Mouse (Mus musculus): ENCODE data around the gene Dpep3. TPM values are rescaled to one million over a fixed set of nuclear protein-coding genes. Genes with fewer than 3 reads are reported as not detected.
"Not testable (repeated sequence)": the region's sequence is repeated elsewhere in the genome, so short reads cannot be mapped to it uniquely, and the experiment has no call there.

Dpep3 gene
- polyA plus RNA-seq, 1 experiment from 2014 or later = not detected

DNA sequence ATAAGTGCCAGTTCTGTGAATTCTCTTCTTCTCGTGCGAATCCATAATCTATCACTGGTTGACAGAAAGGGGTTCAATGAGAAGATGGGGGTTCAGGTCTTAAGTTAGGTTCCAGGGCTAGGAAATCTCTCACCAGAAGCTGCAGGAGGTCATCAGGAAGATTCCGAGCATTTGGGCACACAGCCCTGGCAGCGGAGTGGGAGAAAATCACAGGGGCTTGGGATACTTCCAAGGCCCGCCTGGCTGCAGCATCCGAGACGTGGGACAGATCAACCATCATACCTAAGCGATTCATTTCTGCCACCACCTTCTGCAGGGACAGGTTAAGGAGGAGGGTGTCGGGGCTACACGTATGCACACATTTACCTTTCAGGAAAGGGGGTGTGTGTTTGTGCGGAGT lies 9.3 kb upstream of the Dpep3 start:
- H3K27me3 ChIP-seq (ENCODE audit: insufficient read depth, low read length) = no peaks in the 10 kb centered on the region
- no peak overlapping the region for H3K4me3 ChIP-seq (ENCODE audit: low read length)
- no peaks in the 10 kb centered on the region for H3K9me3 ChIP-seq (ENCODE audit: low read length)
- ATAC-seq (ENCODE audit: low FRiP score, low TSS enrichment) = no peak
- 85% methylated on average over 11 of the region's 11 CpGs for WGBS
- H3K4me1 ChIP-seq (ENCODE audit: insufficient read depth, low read length) = 0 out of 2 replicates have a peak, but pooled peaks cover 2% of the 10 kb centered on the region
- no peak overlapping the region for H3K4me2 ChIP-seq (replicated peaks; ENCODE audit: low read depth, low read length)
- H3K36me3 ChIP-seq (ENCODE audit: insufficient read depth, low read length) = no peaks in the 10 kb centered on the region
- H3K9ac ChIP-seq (replicated peaks; ENCODE audit: low read length) = no peak overlapping the region
- H3K27ac ChIP-seq (ENCODE audit: low read length) = no peak overlapping the region

DNA sequence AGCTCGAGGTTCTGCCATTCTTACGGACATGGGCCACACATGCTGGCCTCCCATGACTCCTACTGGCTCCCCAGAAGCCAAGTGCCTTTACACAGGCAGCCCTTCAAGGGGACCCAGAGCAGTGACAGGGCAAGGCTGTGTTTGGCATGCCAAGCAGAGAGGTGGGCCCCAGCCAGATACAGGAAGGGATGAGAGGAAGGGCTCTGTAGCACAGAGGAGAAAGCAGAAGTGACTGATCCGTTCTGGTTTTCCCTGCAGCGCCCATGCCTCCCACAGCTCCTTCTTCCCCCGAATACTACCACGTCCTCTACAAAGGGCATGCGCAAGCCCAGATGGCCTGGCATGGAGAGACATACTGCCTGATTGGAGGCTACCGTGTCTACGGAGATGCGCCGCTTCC lies 4.2 kb upstream of the Dpep3 start:
- not testable (repeated sequence) for ATAC-seq (ENCODE audit: low FRiP score, low TSS enrichment); H3K4me1 ChIP-seq (ENCODE audit: insufficient read depth, low read length); H3K9ac ChIP-seq (replicated peaks; ENCODE audit: low read length); H3K27ac ChIP-seq (ENCODE audit: low read length); H3K9me3 ChIP-seq (ENCODE audit: low read length); H3K4me2 ChIP-seq (replicated peaks; ENCODE audit: low read depth, low read length); H3K4me3 ChIP-seq (ENCODE audit: low read length); H3K36me3 ChIP-seq (ENCODE audit: insufficient read depth, low read length); H3K27me3 ChIP-seq (ENCODE audit: insufficient read depth, low read length)
- 83% methylated on average over 11 of the region's 11 CpGs for WGBS

DNA sequence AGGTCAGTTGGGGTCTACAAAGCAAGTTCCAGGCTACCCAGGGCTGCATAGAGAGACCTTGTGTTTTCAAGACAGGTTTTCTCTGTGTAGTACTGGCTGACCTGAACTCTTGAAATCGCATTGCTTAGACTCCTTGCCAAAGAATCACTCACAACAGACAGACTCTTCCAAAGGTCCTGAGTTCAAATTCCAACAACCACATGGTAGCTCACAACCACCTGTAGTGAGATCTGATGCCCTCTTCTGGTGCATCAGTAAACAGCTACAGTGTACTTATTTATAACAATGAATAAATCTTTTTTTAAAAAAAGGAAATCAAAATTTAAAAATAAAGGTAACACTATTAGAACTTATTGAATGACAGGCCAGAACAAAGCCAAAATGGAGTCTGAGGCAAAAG lies 1.9 kb upstream of the Dpep3 start:
- H3K9ac ChIP-seq (replicated peaks; ENCODE audit: low read length) = no peak overlapping the region
- no peaks in the 10 kb centered on the region for H3K4me1 ChIP-seq (ENCODE audit: insufficient read depth, low read length)
- no peak overlapping the region for H3K4me2 ChIP-seq (replicated peaks; ENCODE audit: low read depth, low read length)
- 93% methylated on average over 1 of the region's 1 CpGs for WGBS
- no peak overlapping the region for H3K27ac ChIP-seq (ENCODE audit: low read length)
- no peak overlapping the region for H3K4me3 ChIP-seq (ENCODE audit: low read length)
- H3K36me3 ChIP-seq (ENCODE audit: insufficient read depth, low read length) = no peaks in the 10 kb centered on the region
- ATAC-seq (ENCODE audit: low FRiP score, low TSS enrichment) = no peak
- no peaks in the 10 kb centered on the region for H3K9me3 ChIP-seq (ENCODE audit: low read length)
- no peaks in the 10 kb centered on the region for H3K27me3 ChIP-seq (ENCODE audit: insufficient read depth, low read length)

DNA sequence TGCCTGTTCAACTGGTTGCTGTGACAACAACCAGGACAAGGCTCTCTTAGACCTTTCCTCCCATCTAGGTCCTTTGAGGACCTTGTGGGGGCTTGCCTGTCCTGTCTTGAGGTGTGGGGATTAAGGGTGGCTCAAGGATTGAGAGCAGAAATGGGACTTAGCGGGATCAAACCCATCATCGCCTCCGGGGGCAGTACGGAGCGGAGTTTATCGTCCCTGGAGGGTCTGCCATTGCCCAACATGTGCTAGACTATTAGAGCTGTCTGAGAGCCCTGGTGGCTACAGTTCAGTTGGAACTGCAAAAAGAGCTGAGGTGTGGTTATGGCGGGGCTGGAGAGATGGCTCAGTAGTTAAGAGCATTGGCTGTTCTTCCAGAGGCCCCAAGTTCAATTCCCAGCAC lies 3.9 kb downstream of the Dpep3 start:
- Histone ChIP-seq H3K4me1 (ENCODE audit: insufficient read depth, low read length) (no peaks in the 10 kb centered on the region), H3K9me3 (ENCODE audit: low read length) (no peaks in the 10 kb centered on the region), H3K27me3 (ENCODE audit: insufficient read depth, low read length) (no peaks in the 10 kb centered on the region), H3K27ac (ENCODE audit: low read length) (no peak overlapping the region), H3K9ac (replicated peaks; ENCODE audit: low read length) (no peak overlapping the region), H3K36me3 (ENCODE audit: insufficient read depth, low read length) (no peaks in the 10 kb centered on the region), H3K4me3 (ENCODE audit: low read length) (no peak overlapping the region), H3K4me2 (replicated peaks; ENCODE audit: low read depth, low read length) (no peak overlapping the region)
- no peak for ATAC-seq (ENCODE audit: low FRiP score, low TSS enrichment)
- whole genome bisulfite sequencing = 63% methylated on average over 7 of the region's 7 CpGs

DNA sequence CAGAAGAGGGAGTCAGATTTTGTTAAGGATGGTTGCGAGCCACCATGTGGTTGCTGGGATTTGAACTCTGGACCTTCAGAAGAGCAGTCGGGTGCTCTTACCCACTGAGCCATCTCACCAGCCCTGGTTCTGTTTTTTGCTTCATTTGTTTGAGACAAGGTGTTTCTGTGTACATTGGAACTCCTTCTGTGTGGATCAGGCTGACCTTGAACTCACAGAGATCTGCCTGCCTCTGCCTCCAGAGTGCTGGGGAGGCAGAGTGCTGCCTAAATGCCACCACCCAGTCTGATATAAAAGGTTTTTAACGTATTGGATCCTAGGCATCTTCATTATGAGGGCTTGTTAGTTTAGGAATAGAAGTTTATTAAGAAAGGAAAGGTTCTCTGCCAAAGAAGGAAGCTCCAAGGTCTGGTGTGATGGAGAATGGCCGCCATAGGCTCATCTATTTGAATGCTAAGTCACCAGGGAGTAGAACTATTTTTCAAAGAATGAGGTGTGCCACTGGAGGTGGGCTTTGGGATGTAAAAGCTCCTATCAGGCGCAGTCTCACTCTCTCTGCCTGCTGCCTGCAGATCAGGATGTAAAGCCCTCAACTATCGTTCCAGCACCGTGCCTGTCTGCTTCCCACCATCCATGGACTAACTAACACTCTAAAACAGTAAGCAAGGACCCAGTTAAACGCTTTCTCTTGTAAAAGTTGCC lies 8.1 kb downstream of the Dpep3 start:
- H3K4me3 ChIP-seq (ENCODE audit: low read length) = no peak overlapping the region
- ATAC-seq (ENCODE audit: low FRiP score, low TSS enrichment) = no peak
- no peak overlapping the region for H3K4me2 ChIP-seq (replicated peaks; ENCODE audit: low read depth, low read length)
- H3K9ac ChIP-seq (replicated peaks; ENCODE audit: low read length) = no peak overlapping the region
- H3K27ac ChIP-seq (ENCODE audit: low read length) = no peak overlapping the region
- no peaks in the 10 kb centered on the region for H3K36me3 ChIP-seq (ENCODE audit: insufficient read depth, low read length)
- whole genome bisulfite sequencing = 72% methylated on average over 8 of the region's 8 CpGs
- peaks cover 10% of the 10 kb centered on the region for H3K4me1 ChIP-seq (ENCODE audit: insufficient read depth, low read length)
- H3K27me3 ChIP-seq (ENCODE audit: insufficient read depth, low read length) = no peaks in the 10 kb centered on the region
- H3K9me3 ChIP-seq (ENCODE audit: low read length) = no peaks in the 10 kb centered on the region

DNA sequence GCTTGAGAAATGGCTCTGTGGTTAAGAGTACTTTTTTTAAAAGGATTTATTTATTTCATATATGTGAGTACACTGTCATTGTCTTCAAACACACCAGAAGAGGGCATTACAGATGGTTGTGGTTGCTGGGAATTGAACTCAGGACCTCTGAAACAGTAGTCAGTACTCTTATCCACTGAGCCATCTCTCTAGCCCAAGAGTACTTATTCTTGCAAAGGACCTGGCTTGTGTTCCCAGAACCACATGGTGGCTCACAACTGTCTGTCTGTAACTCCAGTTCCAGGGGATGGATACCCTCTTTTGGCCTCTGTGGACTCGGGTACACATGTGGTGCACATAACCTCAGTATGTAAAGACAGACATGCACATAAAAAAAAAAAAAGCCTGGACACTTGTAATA lies 9.9 kb downstream of the Dpep3 start:
- Histone ChIP-seq H3K27ac (ENCODE audit: low read length) (no peak overlapping the region), H3K9me3 (ENCODE audit: low read length) (no peaks in the 10 kb centered on the region), H3K27me3 (ENCODE audit: insufficient read depth, low read length) (no peaks in the 10 kb centered on the region), H3K4me1 (ENCODE audit: insufficient read depth, low read length) (peaks cover 22% of the 10 kb centered on the region), H3K4me2 (replicated peaks; ENCODE audit: low read depth, low read length) (no peak overlapping the region), H3K4me3 (ENCODE audit: low read length) (no peak overlapping the region), H3K36me3 (ENCODE audit: insufficient read depth, low read length) (no peaks in the 10 kb centered on the region), H3K9ac (replicated peaks; ENCODE audit: low read length) (no peak overlapping the region)
- ATAC-seq (ENCODE audit: low FRiP score, low TSS enrichment) = no peak
- 82% methylated on average over 1 of the region's 1 CpGs for WGBS

DNA sequence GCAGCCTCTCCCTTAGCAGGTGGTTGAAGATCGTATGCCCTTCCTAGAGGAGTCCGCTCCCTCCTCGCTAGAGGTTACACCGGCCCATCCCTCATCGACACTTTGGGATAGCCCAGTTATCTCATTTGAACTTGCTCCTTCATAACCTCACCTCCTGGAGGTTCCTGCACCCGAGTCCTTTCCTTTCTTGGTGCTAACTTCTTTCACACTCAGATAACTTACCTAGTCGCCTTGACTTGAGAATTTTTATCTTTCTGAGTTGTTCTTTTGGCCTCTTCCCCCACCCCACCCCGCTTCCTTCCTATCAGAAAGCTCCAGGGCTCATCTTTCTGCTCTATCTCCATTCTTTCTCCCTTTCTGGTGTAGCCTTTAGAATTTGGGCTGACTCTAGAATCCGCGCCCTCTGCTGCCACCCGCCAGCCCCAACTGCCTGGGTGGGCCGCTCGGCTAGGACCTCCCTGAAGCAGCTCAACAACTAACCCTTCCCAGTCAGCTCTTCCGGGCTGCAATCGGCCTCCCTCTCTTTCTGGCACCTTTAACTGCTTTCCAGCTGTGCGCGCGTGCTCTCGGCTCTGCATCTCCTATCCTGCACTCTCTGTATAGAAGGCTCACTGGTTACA lies 12.4 kb downstream of the Dpep3 start:
- Histone ChIP-seq H3K4me1 (ENCODE audit: insufficient read depth, low read length) (peaks cover 32% of the 10 kb centered on the region), H3K4me3 (ENCODE audit: low read length) (peak overlapping the region; percentile 77), H3K9me3 (ENCODE audit: low read length) (no peaks in the 10 kb centered on the region), H3K27ac (ENCODE audit: low read length) (peak overlapping the region; percentile 60; the same call in 1 of the 2 replicates), H3K36me3 (ENCODE audit: insufficient read depth, low read length) (no peaks in the 10 kb centered on the region), H3K27me3 (ENCODE audit: insufficient read depth, low read length) (no peaks in the 10 kb centered on the region), H3K4me2 (replicated peaks; ENCODE audit: low read depth, low read length) (peak overlapping the region; percentile 70), H3K9ac (replicated peaks; ENCODE audit: low read length) (peak overlapping the region; percentile 86; the same call in 1 of the 2 replicates)
- ATAC-seq (ENCODE audit: low FRiP score, low TSS enrichment) = peak; percentile 44
- 6% methylated on average over 19 of the region's 19 CpGs for WGBS

DNA sequence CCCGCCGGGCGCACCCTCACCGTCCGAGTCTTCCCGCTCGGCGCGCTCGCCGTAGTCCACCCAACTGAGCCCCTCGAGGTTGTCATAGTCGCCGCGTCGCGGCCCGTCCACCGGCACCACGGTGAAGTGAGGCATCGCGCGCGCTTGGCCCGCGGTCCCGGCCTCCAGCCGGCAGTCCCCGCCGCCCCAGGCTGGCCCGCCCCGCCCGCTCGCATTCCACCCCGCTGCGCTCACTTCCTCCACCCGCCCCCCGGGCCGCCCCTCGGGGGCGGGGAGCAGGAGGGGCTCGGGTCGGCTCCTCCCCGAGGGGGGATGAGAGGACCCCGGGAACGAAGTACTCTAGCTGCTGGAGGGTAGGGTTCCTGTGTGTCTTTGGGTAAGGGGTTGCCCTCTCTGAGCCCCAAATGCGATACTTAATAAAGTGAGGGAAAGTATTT lies 13.3 kb downstream of the Dpep3 start, which contains the start of gene Slc12a4:
Gene Slc12a4 (minus strand): TSS at position 193 of the 437 bp plus-strand sequence.
- no peaks in the 10 kb centered on the region for H3K9me3 ChIP-seq (ENCODE audit: low read length)
- peak; percentile 91 for ATAC-seq (ENCODE audit: low FRiP score, low TSS enrichment)
- H3K27ac ChIP-seq (ENCODE audit: low read length) = peak within 1 kb of the TSS; percentile 91
- peak within 1 kb of the TSS; percentile 70 for H3K4me2 ChIP-seq (replicated peaks; ENCODE audit: low read depth, low read length)
- no peaks in the 10 kb centered on the region for H3K27me3 ChIP-seq (ENCODE audit: insufficient read depth, low read length)
- peak within 1 kb of the TSS; percentile 77 for H3K4me3 ChIP-seq (ENCODE audit: low read length)
- H3K36me3 ChIP-seq (ENCODE audit: insufficient read depth, low read length) = no peaks in the 10 kb centered on the region
- peak within 1 kb of the TSS; percentile 86 for H3K9ac ChIP-seq (replicated peaks; ENCODE audit: low read length)
- 0% methylated on average over 41 of the region's 47 CpGs for WGBS
- H3K4me1 ChIP-seq (ENCODE audit: insufficient read depth, low read length) = peaks cover 32% of the 10 kb centered on the region

DNA sequence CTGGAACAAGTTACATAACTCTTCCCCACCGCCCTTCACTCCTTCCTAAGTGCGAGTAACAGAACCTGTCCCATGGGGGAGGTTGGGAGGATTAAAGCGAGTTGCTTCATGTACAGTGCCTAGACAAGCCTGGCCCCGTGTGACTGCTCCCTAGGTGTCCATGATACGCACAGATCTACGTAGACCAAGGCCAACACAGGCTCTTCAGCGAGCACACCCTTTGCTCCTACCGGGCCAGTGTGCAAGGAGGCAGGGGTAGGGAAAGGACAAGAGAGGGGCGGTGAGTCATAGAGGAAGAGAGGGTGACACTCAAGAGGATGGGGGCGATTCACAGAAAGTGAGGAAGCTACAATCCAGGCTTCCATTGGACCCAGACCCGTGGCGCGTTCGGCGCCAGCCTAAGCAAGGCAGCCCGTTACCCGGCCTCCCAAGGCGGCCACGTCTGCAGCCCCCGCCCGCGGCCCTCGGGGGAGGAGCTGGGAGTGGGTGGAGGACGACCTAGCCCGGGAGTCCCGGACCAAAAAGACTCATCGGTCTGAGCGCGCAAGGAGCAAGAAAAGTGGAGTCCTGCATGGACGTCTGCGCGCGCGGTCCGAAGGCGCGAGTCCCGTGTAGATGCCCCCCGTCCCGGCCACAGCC lies 13.8 kb downstream of the Dpep3 start:
- 1% methylated on average over 38 of the region's 40 CpGs for WGBS
- Histone ChIP-seq H3K4me3 (ENCODE audit: low read length) (peak overlapping the region; percentile 77), H3K9me3 (ENCODE audit: low read length) (no peaks in the 10 kb centered on the region), H3K9ac (replicated peaks; ENCODE audit: low read length) (peak overlapping the region; percentile 86), H3K27ac (ENCODE audit: low read length) (peak overlapping the region; percentile 91), H3K4me2 (replicated peaks; ENCODE audit: low read depth, low read length) (peak overlapping the region; percentile 70), H3K27me3 (ENCODE audit: insufficient read depth, low read length) (no peaks in the 10 kb centered on the region), H3K36me3 (ENCODE audit: insufficient read depth, low read length) (no peaks in the 10 kb centered on the region), H3K4me1 (ENCODE audit: insufficient read depth, low read length) (peaks cover 32% of the 10 kb centered on the region)
- ATAC-seq (ENCODE audit: low FRiP score, low TSS enrichment) = peak; percentile 75

All from kidney, embryonic 16.5 days (tissue).